Mouse (Mus musculus) MEL (cell line): ENCODE results near the gene Camta1. TPM values are rescaled to one million over a fixed set of nuclear protein-coding genes. Genes with fewer than 3 reads are reported as not detected.

Source experiments
- DNase-seq: peaks from one replicate; pipeline ENCODE4 v3.0.0; 2011; ENCODE audit warnings: low read depth, low spot score
- H3K27ac ChIP-seq: 2 replicates; pipeline ENCODE4 v1.5.1; 2012; ENCODE audit warnings: low read depth, mild to moderate bottlenecking, control low read depth, low read length, moderate library complexity; ENCODE audit not compliant: control insufficient read depth
- H3K27me3 ChIP-seq, 2 experiments: fragments of 150-350 bp in 1 of 2; sonication (generic) in 1 of 2; 2 replicates each; pipeline ENCODE4 v1.6.1; 2012; ENCODE audit warnings: low read length in 2 of 2, mild to moderate bottlenecking in 2 of 2, improper control_type of control experiment in 1 of 2, moderate library complexity in 1 of 2; ENCODE audit not compliant: insufficient read depth in 2 of 2, control insufficient read depth in 1 of 2
- H3K36me3 ChIP-seq, 2 experiments: 2 replicates each; pipeline ENCODE4 v1.6.1; 2012 to 2014; ENCODE audit warnings: low read length in 2 of 2, improper control_type of control experiment in 1 of 2, inconsistent platforms in 1 of 2, mild to moderate bottlenecking in 1 of 2; ENCODE audit not compliant: insufficient read depth in 2 of 2, control insufficient read depth in 1 of 2
- H3K4me1 ChIP-seq, 2 experiments: fragments of 150-350 bp in 1 of 2; sonication (generic) in 1 of 2; 2 replicates each; pipeline ENCODE4 v1.6.1; 2012; ENCODE audit warnings: low read length in 2 of 2, improper control_type of control experiment in 1 of 2, mild to moderate bottlenecking in 1 of 2; ENCODE audit not compliant: insufficient read depth in 2 of 2, control insufficient read depth in 1 of 2
- H3K4me3 ChIP-seq, 2 experiments: fragments of 150-350 bp in 1 of 2; sonication (generic) in 1 of 2; 2 replicates each; pipeline ENCODE4 v1.5.1; 2012; ENCODE audit warnings: low read depth in 2 of 2, low read length in 2 of 2, mild to moderate bottlenecking in 2 of 2, moderate library complexity in 2 of 2, control low read depth in 1 of 2, improper control_type of control experiment in 1 of 2; ENCODE audit not compliant: control insufficient read depth in 1 of 2, insufficient read depth in 1 of 2
- H3K79me2 ChIP-seq: 2 replicates; pipeline ENCODE4 v1.6.1; 2012; ENCODE audit warnings: mild to moderate bottlenecking, low read length, moderate library complexity; ENCODE audit not compliant: control insufficient read depth, poor library complexity, insufficient read depth
- H3K9ac ChIP-seq: 2 replicates; pipeline ENCODE4 v1.6.1; 2012; ENCODE audit warnings: low read depth, mild to moderate bottlenecking, control low read depth, low read length, moderate library complexity; ENCODE audit not compliant: control insufficient read depth, poor library complexity, severe bottlenecking
- H3K9me3 ChIP-seq: fragments of 150-350 bp; sonication (generic); replicated peaks from 2 replicates; pipeline ENCODE4 v1.6.1; 2012; ENCODE audit warnings: mild to moderate bottlenecking, low read length, improper control_type of control experiment, moderate library complexity; ENCODE audit not compliant: insufficient read depth
- BHLHE40 ChIP-seq: IDR thresholded peaks from 2 replicates; pipeline ENCODE4 v1.6.1; 2012; ENCODE audit warnings: low read depth, mild to moderate bottlenecking, inconsistent platforms, low read length, improper control_type of control experiment, borderline replicate concordance
- CHD2 ChIP-seq: IDR thresholded peaks from 2 replicates; pipeline ENCODE4 v1.6.1; 2011; ENCODE audit warnings: low read length, improper control_type of control experiment
- GATA1 ChIP-seq: IDR thresholded peaks from 2 replicates; pipeline ENCODE4 v1.6.1; 2011; ENCODE audit warnings: low read depth, low read length, improper control_type of control experiment
- JUND ChIP-seq: IDR thresholded peaks from 2 replicates; pipeline ENCODE4 v1.6.1; 2011; ENCODE audit warnings: low read depth, mild to moderate bottlenecking, improper control_type of control experiment, low read length
- MAFK ChIP-seq: IDR thresholded peaks from 2 replicates; pipeline ENCODE4 v1.6.1; 2011; ENCODE audit warnings: low read depth, mild to moderate bottlenecking, low read length, improper control_type of control experiment, borderline replicate concordance
- NELFE ChIP-seq: IDR thresholded peaks from 2 replicates; pipeline ENCODE4 v1.6.1; 2011; ENCODE audit warnings: low read depth, low read length, improper control_type of control experiment
- POLR2AphosphoS2 ChIP-seq: IDR thresholded peaks from 2 replicates; pipeline ENCODE4 v1.6.1; 2011; ENCODE audit warnings: low read length, improper control_type of control experiment
- RAD21 ChIP-seq: IDR thresholded peaks from 2 replicates; pipeline ENCODE4 v1.6.1; 2011; ENCODE audit warnings: mild to moderate bottlenecking, low read depth, low read length, improper control_type of control experiment
- SIN3A ChIP-seq: IDR thresholded peaks from 2 replicates; pipeline ENCODE4 v1.6.1; 2012; ENCODE audit warnings: low read length, improper control_type of control experiment, inconsistent platforms
- TAL1 ChIP-seq: IDR thresholded peaks from 2 replicates; pipeline ENCODE4 v1.6.1; 2012; ENCODE audit warnings: mild to moderate bottlenecking, inconsistent platforms, low read length, moderate library complexity, mixed read lengths
- TCF12 ChIP-seq: IDR thresholded peaks from 2 replicates; pipeline ENCODE4 v1.6.1; 2014; ENCODE audit warnings: low read depth, mild to moderate bottlenecking, inconsistent platforms, low read length, improper control_type of control experiment, moderate library complexity
- USF2 ChIP-seq, 2 experiments: IDR thresholded peaks; 2 replicates each; pipeline ENCODE4 v1.6.1; 2011 to 2012; ENCODE audit warnings: improper control_type of control experiment in 2 of 2, low read length in 2 of 2, borderline replicate concordance in 1 of 2, inconsistent platforms in 1 of 2, low read depth in 1 of 2, mild to moderate bottlenecking in 1 of 2; ENCODE audit not compliant: insufficient read depth in 1 of 2
- ZKSCAN1 ChIP-seq: IDR thresholded peaks from 2 replicates; pipeline ENCODE4 v1.6.1; 2012; ENCODE audit warnings: low read depth, mild to moderate bottlenecking, inconsistent platforms, low read length, improper control_type of control experiment, moderate library complexity
- polyA plus RNA-seq, 2 experiments: library from polyadenylated mRNA; stranded (reverse) in 1 of 2; unstranded in 1 of 2; fragments of >175 nt in 1 of 2; fragments of >200 nt in 1 of 2; gene quantifications; 2 replicates each; pipeline versions ENCODE4 v1.2.1 to v1.2.4; 2012; ENCODE audit warnings: low replicate concordance in 2 of 2, low read depth in 1 of 2; ENCODE audit not compliant: insufficient read length in 2 of 2, insufficient read depth in 1 of 2, missing spikeins in 1 of 2
- total RNA-seq: library from RNA; depleted of rRNA; stranded (reverse); fragments of 300-350 nt; gene quantifications from 2 replicates; pipeline ENCODE4 v1.2.3, GENCODE M21; 2012

Gene Camta1
- total and polyA plus RNA-seq, 3 experiments = 28.2 to 87.5 TPM; not detected in 1

DNA sequence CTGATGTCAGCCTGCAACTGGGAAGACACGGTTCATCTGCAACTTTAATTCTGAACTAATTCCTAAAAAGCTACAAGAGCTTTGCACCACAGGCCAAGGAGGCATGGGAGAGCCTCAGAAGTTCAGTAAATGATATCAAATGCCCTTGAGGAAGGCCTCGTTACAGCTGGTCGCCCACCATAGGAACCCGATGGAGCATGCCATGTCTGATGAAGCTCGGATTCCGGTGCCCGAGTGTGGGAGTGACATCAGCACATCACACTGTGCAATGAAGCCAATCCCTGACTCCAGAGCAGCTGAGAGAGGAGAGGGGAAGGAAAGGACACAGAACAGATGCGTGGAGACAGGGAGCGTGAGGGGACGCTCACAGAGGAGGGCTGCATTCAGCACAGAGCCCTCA lies 231.0 kb downstream of the Camta1 start:
- H3K9ac ChIP-seq = no peak overlapping the region
- TF ChIP-seq NELFE (no peak), GATA1 (no peak), RAD21 (no peak)
- H3K9me3 ChIP-seq = no peaks in the 10 kb centered on the region
- no peaks in the 10 kb centered on the region for H3K36me3 ChIP-seq
- H3K27ac ChIP-seq = no peak overlapping the region
- H3K4me3 ChIP-seq = no peak overlapping the region
- no peaks in the 10 kb centered on the region for H3K79me2 ChIP-seq
- H3K27me3 ChIP-seq = no peaks in the 10 kb centered on the region
- DNase-seq = no peak
- H3K4me1 ChIP-seq = no peaks in the 10 kb centered on the region

- Histone ChIP-seq H3K9ac (no peak overlapping the region), H3K4me1 (no peaks in the 10 kb centered on the region), H3K4me3 (no peak overlapping the region), H3K27me3 (no peaks in the 10 kb centered on the region), H3K36me3 (no peaks in the 10 kb centered on the region), H3K79me2 (no peaks in the 10 kb centered on the region), H3K9me3 (no peaks in the 10 kb centered on the region), H3K27ac (no peak overlapping the region)
- no peak for DNase-seq
- TF ChIP-seq BHLHE40 (no peak), POLR2AphosphoS2 (no peak), NELFE (no peak), TAL1 (no peak), GATA1 (no peak), TCF12 (no peak), JUND (no peak), USF2 (IDR thresholded peaks at IDR 0.05; ENCODE audit: borderline replicate concordance in 1 of 2, insufficient read depth in 1 of 2, low read depth in 1 of 2, low read length in 2 of 2) (no peak), ZKSCAN1 (no peak), MAFK (no peak), SIN3A (no peak), CHD2 (no peak)
These were observed 231.4 kb downstream of the Camta1 start for GRCm38 (mm10) chr4:151630231-151630630.

DNA sequence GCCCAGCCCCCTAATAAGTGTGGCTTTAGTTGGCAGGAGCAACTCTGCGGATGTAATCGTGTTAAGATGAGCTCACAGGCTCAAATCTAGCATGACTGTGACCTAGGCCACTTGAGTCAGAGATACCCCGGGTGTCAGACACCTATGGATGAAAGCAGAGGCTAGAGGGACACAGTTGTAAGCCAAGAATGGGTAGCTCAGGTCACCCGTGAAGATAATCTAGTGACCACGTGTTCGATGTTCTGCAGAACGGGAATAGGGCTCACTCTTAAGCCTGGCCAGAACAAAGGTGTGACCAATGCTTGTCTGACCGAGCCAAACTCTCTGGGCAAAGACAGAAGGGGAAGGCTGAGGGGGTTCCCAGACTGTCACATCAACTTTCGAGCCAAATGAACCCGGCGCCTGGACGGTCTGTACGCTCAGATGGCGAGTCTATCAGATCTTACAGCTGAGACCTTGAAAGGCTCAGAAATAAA lies 242.1 kb downstream of the Camta1 start:
- H3K4me3 ChIP-seq = no peak overlapping the region
- no peaks in the 10 kb centered on the region for H3K4me1 ChIP-seq
- no peaks in the 10 kb centered on the region for H3K36me3 ChIP-seq
- no peak overlapping the region for H3K27ac ChIP-seq
- no peak for DNase-seq
- H3K27me3 ChIP-seq = no peaks in the 10 kb centered on the region
- no peaks in the 10 kb centered on the region for H3K9me3 ChIP-seq
- no peak for TF ChIP-seq MAFK
- no peaks in the 10 kb centered on the region for H3K79me2 ChIP-seq
- no peak overlapping the region for H3K9ac ChIP-seq
